Mouse (Mus musculus): ENCODE data around the gene Cd4.
"Not testable (repeated sequence)": the region's sequence is repeated elsewhere in the genome, so short reads cannot be mapped to it uniquely, and the experiment has no call there.

Cd4 gene

GRCm38 (mm10) chr6:124915942-124916694, 28.1 kb upstream of the Cd4 start:
- ATAC-seq (ENCODE audit: low TSS enrichment), result peak; percentile 13

GRCm38 (mm10) chr6:124915160-124915941, 27.3 kb upstream of the Cd4 start:
- ATAC-seq (ENCODE audit: low TSS enrichment), result no peak

- no peak for ATAC-seq (ENCODE audit: low TSS enrichment)
These were observed 26.5 kb upstream of the Cd4 start for GRCm38 (mm10) chr6:124914511-124914910.

- no peak for ATAC-seq (ENCODE audit: low TSS enrichment)
These were observed 25.8 kb upstream of the Cd4 start for GRCm38 (mm10) chr6:124913721-124914285.

GRCm38 (mm10) chr6:124913214-124913613, 25.2 kb upstream of the Cd4 start:
- ATAC-seq (ENCODE audit: low TSS enrichment), result no peak

GRCm38 (mm10) chr6:124911533-124912218, 23.7 kb upstream of the Cd4 start, which contains the start of gene Lag3:
Gene Lag3, minus strand, starts transcription at chr6:124911705.
- ATAC-seq (ENCODE audit: low TSS enrichment), result no peak

- ATAC-seq (ENCODE audit: low TSS enrichment), result peak; percentile 29; the same call in 1 of the 2 replicates
These were observed 22.0 kb upstream of the Cd4 start for GRCm38 (mm10) chr6:124910032-124910431.

- no peak for ATAC-seq (ENCODE audit: low TSS enrichment)
These were observed 19.7 kb upstream of the Cd4 start for GRCm38 (mm10) chr6:124907767-124908166.

GRCm38 (mm10) chr6:124904991-124905860, 17.2 kb upstream of the Cd4 start:
- no peak for ATAC-seq (ENCODE audit: low TSS enrichment)

- peak; percentile 86 for ATAC-seq (ENCODE audit: low TSS enrichment)
These were observed 16.4 kb upstream of the Cd4 start for GRCm38 (mm10) chr6:124904161-124904981.

GRCm38 (mm10) chr6:124903580-124904151, 15.6 kb upstream of the Cd4 start:
- peak; percentile 70 for ATAC-seq (ENCODE audit: low TSS enrichment)

- no peak for ATAC-seq (ENCODE audit: low TSS enrichment)
These were observed 13.8 kb upstream of the Cd4 start for GRCm38 (mm10) chr6:124901851-124902250.

- no peak for ATAC-seq (ENCODE audit: low TSS enrichment)
These were observed 12.9 kb upstream of the Cd4 start for GRCm38 (mm10) chr6:124900801-124901480.

- no peak for ATAC-seq (ENCODE audit: low TSS enrichment)
These were observed 12.2 kb upstream of the Cd4 start for GRCm38 (mm10) chr6:124900056-124900800.

GRCm38 (mm10) chr6:124898359-124898758, 10.3 kb upstream of the Cd4 start:
- no peak for ATAC-seq (ENCODE audit: low TSS enrichment)

- not testable (repeated sequence) for ATAC-seq (ENCODE audit: low TSS enrichment)
These were observed 6.1 kb upstream of the Cd4 start for GRCm38 (mm10) chr6:124894113-124894512.

- ATAC-seq (ENCODE audit: low TSS enrichment), result no peak
These were observed 3.0 kb upstream of the Cd4 start for GRCm38 (mm10) chr6:124890997-124891396.

- no peak for ATAC-seq (ENCODE audit: low TSS enrichment)
These were observed 619 bp upstream of the Cd4 start for GRCm38 (mm10) chr6:124888555-124889125.

Measured in frontal cortex, adult (tissue).